Mouse (Mus musculus): ENCODE measurements around the gene Tarm1.

Gene Tarm1

GRCm38 (mm10) chr7:3440526-3440925, 61.9 kb downstream of the Tarm1 start:
- no peak for DNase-seq (ENCODE audit: low spot score in 2 of 2)

GRCm38 (mm10) chr7:3439984-3440383, 62.4 kb downstream of the Tarm1 start:
- no peak for DNase-seq (ENCODE audit: low spot score in 2 of 2)

- no peak for DNase-seq (ENCODE audit: low spot score in 2 of 2)
Observed at GRCm38 (mm10) chr7:3437941-3438340, 64.5 kb downstream of the Tarm1 start.

Data from right cerebral cortex, postnatal 10 days (tissue).